Mouse (Mus musculus): Measurements from ENCODE around the gene Arhgef28.

DNA sequence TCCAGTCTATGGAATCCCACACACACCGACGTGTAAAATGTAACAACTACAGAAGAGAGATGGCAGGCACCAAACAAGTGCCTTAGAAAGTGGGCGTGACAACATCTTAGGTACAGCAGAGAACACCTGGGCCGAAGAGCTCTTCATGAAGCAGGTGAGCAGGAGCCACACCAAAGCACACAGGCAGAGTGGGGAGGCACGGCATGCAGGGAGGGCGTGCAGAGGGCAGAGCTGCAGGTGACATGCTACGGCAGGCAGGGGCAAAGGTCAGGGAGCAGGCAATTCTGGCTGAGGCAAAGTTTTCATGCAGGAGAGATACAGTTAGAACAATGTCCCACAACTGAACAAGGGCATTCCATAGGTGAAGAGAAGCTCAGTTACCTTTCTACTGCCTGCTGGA is 259.8 kb downstream of the Arhgef28 start:
- no peak for TF ChIP-seq EP300 (IDR thresholded peaks at IDR 0.05; ENCODE audit: low read depth in 1 of 2, low read length in 2 of 2)
- no peak for TF ChIP-seq CTCF (IDR thresholded peaks at IDR 0.05 in 2 of 3, conservative IDR thresholded peaks at IDR 0.05 in 1 of 3; ENCODE audit: control insufficient read depth in 1 of 3, insufficient read depth in 1 of 3, low read depth in 2 of 3, low read length in 3 of 3, poor library complexity in 1 of 3, severe bottlenecking in 1 of 3)
